Mouse (Mus musculus) spleen, postnatal 10 days (tissue): ENCODE measurements around the gene Camk1d.
"Not testable (repeated sequence)": the region's sequence is repeated elsewhere in the genome, so short reads cannot be mapped to it uniquely, and the experiment has no call there.

Experiments used
- DNase-seq, 2 experiments: peaks; one replicate each; pipeline ENCODE4 v3.0.0; 2021 to 2022; ENCODE audit warnings: low spot score in 2 of 2

Gene Camk1d

DNA sequence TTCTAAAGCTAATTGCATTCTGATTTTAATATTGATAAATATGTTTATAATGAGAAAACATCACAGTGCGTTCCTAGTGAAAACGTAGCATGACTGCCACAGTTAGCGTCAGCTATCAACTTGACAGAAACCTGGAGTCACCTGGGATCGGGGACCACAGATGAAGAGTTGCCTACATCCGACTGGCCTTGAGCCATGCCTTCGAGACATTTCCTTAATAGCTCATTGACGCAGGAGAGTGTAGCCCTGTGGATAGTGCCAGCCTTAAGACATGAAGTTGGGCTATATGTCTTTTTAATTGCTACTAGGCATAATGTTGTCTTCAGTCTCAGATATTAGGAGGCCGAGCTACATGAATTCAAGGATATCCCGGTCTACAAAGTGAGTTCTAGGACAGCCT is 315.8 kb downstream of the Camk1d start:
- no peak for DNase-seq

DNA sequence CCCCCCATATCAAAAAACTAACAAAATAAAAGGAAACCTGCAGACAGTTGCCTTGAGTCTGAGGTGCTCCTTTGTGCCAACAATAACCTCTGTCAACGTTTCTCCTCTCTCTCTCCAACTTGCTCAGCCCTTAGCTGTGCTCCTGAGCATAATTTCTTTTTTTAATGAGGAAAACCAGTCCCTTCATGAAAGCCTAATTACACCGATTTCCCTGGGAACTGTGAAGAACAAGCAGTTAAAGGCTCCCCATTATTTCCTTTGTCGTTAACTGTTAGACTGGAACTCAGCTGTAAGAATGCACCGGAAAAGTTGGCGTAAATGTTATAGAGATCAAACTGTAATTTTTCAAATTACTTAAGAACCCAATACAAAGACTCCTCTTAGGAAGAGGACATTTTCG is 316.3 kb downstream of the Camk1d start:
- DNase-seq, result no peak

DNA sequence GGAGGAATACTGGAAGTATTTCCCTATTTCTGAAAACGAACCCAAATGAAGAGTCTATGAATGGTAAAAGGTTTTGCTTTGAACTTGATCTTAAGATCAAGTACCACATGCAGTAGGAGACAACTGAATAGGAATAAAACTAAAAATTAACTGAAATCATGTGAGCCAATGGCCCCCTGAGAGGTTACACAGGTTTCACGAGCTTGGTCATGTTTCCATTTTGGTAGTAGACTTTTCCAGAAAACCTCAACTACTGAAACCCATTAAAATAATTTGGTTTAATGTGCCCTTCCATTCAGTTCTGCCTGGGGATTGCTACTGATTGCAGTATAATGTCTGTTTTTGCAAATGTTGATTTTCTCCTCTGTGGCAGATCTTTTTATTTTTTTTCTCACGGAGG is 316.8 kb downstream of the Camk1d start:
- DNase-seq, result no peak

DNA sequence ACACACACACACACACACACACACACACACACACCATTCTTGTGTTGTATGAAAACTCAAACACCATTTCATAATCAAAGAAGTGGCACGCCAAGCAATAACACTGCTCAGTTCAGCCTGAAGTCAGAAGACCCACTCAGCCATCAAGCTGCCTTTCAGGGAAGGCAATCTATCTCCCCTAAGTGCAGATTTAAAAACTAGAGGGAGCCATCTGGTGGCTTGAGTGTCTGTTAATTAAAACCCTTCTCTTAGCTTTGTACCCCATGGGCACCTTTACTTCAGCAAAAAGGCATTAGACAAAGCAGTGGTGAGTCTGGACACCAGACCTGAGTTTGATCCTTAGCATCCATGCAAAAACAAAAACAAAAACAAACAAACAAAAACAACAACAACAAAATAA is 317.9 kb downstream of the Camk1d start:
- no peak for DNase-seq

DNA sequence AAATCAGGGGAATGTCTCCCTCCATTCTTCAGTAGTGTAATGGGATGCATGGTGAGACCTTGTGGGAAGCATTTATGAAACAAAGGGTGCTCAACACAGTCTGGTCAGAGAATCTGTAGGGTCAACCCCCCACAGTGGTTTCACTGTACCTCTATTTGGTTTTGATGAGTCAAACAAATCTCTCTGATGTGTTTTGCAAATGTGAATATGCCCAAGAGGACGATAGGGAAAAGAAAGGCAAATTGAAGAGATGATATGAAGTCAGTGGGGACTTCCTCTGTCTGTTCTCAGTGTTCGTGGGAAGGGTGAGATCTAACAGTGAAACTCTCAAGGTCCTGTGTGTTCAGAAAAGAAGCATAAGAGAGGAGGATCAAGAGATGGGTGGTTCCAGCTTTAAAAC is 318.4 kb downstream of the Camk1d start:
- DNase-seq, result no peak

DNA sequence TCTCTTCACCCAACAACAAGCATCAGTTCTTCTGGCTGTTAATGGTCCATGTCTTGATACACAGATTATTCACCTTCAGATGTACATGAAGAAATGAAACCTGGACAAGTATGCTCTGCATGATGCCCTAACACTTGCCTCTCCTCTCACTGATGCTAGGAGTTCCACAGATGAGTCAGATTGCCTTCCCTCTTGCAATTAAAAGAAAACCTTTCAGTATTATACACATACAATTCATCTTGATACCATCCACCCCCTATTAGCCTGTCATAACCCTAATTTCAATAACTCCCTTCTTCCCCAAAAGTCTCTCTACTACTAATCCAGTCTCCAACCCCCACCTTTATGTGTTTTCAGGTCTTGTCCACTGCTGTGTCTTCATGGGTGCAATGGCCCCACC is 321.4 kb downstream of the Camk1d start:
- DNase-seq, result no peak

DNA sequence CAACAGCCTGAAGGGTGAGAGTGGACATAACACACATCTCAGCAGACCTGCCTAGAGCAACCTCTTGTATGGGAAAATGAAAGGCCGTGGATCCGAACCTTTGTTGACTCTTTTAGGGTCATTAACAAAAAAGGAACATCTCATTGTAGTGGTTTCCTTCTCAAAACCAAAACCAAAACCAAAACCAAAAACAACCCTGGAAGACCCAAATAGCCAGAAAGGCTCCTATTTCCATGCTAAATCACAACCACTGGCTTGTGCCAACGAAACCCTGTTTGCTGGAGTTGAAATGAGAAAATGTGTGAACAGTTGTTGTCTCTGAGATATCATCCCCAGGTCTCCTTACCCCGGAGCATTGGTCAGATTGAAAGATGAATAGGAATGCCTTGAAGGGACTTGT is 321.8 kb downstream of the Camk1d start:
- DNase-seq, result no peak

DNA sequence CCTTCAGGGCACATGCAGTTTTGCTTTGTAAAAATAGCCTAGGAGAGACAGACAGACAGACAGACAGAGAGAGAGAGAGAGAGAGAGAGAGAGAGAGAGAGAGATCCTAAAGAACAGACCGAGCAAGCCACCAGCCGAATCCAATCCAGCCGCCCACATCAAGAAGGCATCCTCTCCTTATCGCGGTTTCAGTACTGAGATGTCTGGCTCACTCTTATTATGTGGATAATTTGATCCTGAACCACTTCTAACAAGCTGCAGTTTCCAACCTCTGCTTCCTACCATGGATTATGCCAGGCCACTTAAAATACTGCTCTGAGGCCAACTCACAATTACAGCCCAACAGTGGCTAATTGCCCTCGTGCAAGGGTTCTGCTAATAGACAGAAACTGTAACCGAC is 325.9 kb downstream of the Camk1d start:
- no peak for DNase-seq

DNA sequence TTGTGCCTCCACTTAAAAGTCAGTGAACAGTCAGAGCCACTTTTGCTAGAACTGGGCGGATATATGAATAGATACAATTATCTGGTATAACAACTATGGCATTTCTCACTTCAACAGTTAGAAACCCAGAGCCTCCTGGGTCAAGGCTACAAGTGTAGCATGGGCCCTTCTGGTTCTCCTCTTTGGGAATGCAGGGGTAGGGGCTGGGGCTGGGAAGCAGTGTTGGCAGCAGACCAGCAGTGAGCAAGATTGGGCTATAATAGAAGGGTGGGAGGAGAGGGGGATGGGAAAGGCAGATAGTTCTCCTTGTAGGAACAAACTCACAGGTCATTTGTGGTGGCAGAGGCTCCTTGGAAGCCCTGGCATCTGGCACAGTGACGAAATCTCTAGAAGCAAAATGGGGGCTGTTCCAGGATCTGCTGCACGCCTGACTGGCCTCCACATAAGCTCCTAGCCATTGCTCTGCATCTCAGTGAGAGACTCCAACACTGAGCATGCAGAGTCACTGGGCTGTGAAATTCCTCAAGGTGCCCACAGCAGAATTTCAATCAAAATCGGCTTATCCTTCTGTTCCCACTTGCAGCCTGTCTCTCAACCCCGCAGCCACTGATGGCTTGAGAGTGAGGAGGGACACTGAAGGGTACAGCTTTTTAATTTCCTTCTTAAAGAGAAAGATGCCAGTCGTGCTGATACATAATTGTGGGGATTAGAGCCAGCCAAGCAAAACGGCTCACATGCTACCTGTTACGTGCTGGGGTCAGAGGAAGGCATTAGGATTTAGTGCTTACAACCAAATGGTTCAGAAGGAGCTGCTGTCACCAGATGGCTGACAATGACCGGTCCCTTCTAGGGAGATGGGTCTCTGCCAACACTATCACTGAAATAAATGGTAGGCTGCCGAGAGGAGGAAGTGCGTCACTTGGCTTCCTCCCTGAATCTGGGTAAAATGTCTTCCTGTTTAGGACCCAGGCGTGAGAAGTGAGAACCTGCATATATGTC is 332.3 kb downstream of the Camk1d start:
- DNase-seq, result no peak

DNA sequence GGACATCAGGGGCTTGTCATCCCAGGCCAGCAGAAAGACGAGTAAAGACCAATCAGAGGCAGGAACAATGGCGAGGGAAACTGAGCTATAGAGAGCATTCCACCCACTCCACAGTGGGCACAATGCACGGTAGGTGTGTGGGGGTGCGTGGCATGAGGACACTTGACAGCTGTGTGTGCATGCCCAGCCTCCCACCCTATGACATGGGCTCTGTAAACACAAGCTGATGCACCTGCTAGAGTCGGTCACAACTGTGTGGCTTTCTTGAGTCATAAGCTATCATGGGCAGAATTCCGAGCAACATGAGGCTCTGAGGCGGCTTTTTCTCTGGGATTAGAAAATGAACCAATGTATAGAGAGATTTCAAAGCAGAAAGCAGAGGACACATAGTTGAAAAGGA is 333.3 kb downstream of the Camk1d start:
- no peak for DNase-seq

DNA sequence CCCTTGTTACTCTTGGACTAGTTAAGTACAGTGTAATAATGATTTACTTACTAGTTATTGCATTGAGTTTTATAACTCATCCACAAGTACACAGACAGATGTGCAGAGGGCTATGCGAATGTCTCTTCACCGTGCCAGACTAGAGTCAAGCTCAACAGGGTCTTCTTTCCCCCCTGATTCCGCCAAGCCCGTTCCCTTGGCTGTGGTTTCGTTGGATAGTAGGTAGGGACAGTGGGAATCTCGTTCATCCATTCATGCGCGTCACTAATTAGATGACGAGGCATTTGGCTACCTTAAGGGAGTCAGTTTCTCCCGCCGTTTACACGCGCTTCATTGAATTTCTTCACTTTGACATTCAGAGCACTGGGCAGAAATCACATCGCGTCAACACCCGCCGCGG is 335.4 kb downstream of the Camk1d start:
- DNase-seq, result not testable (repeated sequence)

DNA sequence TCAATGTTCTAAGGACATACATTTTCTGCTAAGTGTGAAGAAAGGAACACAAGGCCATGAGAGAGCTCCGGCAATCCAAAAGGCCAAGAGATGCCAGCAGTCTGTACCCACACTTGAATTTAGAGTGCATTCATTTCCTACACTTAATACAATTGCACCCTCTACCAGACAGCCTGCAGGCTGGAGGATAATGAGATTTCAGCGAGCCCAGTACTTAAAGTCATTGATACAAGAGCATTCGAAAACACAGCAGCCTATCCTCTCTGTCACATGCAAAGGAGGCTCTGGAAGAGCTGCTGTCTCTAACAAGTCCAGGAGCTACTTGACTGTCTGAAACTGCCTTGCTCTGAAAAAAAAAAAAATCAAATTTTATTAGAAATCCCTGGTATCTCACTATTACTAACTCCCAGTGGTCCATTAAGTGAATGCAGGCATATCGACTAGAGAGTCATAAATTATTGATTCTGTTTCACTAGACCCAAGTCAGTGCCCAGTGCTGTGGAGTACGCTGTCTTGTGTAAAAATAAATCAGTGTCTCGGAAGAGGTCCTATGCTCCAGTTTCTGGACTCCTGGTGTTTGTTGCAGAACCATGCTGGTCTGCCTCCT is 336.1 kb downstream of the Camk1d start:
- DNase-seq, result no peak

DNA sequence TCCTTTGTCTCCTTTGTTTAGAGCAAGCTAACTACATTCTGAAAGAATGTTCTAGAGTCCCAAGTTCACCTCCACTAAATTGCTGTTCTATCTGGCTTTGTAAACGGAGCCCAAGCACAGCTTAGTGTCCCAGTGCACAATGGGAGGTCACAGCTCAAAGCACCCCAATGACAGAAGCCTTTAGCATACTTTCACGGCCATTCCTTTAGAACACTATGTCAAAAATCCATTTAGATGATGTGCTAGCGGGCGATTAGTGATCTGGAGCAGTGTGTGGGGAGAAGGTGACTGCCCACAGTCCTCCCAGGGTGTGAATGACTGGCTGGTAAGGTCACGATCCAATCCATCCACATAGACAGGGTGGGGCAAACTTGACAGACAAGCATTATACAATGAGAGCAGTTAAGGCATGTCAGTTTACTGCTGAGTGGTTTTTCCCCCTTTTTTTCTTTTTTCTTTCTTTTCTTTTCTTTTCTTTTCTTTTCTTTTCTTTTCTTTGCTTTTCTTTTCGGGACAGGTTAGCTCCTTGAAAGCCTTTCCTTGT is 341.4 kb downstream of the Camk1d start:
- no peak for DNase-seq

DNA sequence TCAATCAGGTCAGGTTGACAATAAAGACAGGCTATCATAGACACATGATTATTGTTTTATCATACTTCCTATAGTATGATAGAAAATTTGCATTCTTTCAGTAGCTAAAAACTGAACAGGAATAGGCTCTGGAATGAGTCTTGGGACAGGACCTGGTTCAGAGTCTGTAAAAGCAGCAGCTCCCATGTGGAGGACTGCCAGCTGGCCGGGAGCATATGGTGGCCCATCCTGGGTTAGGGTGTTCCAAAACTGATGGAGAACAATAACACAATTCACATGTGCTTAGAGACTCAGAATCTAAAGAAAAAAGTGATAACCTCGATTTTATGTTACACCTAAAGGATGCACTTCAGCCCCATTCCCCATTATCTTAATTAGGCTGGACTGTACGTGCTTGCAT is 343.0 kb downstream of the Camk1d start:
- DNase-seq, result no peak

DNA sequence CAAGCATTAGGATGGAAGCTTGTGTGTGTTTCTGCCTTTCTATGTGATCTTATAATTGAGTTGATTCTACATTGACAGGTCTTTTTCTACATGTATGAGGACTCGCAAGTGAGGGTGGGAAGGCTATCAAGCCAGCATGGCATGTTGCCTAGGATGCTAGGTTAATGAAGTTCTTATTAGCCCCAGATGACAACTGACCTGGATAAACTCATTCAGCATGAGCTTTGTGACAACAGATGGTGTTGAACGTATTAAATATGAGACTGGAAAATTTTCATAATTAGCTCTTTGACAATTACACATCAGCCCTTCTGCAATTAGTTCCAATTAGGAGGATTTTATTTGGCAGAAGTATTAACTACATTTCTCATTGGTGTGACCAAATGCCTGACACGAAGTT is 343.7 kb downstream of the Camk1d start:
- no peak for DNase-seq

DNA sequence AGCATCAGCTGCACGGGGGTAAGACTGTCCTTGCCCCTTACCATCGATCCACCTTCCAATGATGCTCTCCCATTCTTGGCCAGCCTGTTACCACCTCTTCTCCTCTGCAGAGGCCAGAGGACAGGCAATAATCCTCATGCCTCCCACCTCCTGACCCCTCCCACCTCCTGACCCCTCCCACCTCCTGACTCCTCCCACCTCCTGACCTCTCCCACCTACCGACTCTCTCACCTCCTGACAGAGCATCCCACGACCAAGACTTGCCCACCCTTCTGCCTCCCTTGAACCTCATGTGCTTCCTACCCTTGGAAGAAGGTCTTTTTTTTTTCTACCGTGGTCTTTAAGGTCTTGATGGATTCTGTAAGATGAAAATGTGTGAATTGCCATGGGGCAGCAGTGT is 350.5 kb downstream of the Camk1d start:
- no peak for DNase-seq

DNA sequence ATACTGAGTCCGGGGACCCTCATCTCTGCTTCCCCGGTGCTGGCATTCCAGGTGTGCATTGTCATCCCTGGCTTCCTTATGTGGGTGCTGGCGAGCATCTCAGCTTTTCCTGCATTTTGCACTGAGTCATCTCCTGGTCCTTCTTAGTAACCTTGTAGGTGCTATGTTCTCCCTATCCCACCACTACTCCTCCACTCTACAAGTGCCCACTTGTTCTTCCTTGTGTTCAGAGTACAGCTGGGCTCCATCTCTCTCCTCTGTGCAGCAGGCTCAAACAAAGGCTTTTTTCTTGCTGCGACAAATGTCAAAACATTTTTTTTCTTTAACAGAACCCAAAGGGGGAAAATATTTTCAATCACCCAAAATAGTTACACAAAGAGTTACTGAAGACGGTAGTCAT is 356.3 kb downstream of the Camk1d start:
- DNase-seq, result no peak

DNA sequence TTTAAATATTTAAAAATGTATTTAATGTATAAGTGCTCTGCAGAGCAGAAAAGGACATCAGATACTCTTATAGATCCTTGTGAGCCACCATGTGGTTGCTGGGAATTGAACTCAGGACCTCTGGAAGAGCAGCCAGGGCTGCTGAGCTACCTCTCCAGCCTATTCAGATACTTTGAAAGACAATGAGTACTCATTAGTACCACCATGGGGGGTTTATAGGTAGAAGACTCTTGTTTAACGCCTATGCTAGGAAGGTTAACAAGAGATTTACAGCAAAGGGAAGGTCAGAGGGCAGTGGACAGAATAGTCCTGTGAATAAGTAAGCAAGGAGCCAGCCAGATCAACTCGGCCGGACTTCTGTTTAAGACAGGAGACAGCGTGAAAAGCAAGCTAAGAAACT is 357.3 kb downstream of the Camk1d start:
- DNase-seq, result no peak

DNA sequence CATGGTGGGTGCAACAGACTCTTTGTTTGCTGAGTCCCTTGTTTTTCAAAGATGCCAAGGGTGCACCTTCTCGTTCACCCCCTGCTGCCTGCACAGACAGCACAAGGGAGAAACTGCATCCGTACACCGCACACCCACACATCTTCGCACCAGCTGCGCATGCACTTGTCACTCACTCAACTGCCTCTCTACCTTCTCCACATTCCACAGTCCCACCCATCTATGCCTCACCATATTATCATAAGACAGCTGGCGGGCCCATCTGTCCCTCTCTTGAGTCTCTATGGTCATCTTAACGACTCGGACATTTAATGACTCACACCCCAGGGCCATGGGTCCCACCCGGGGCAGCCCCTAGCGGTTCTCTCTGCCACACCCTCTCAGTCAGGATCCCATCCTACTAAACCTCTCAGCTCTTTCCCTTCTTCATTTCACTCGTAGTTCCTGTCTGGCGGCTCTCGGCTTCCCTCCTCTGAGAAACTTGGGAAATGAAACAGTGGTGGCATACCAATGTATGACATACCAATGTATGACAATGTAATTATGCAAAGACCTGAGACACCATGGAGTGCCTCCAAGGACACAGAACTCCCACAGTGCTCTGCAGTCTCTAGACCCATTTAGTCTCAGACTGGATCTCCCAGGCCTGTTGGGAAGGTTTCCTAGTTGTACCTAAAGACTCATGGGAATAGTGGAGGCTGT is 361.3 kb downstream of the Camk1d start:
- DNase-seq, result no peak

DNA sequence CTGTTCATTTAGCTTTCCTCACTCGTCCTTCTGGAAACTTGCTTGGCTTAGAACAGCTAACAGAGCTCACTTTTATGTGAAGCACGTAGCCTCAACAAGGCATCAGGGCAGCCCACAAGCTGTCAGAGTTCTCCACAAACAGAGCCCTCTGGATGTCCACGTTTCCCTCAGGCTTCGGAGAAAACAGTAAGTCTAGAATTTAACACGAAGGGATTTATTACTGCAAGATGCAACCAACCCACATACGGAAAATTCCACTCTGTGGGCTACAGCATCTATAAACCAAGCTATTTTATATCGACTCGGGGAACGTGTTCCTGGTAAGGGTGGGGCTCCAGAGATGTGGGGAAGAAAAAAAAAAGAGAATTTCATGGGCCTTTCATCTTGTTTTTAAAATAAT is 369.0 kb downstream of the Camk1d start:
- no peak for DNase-seq

DNA sequence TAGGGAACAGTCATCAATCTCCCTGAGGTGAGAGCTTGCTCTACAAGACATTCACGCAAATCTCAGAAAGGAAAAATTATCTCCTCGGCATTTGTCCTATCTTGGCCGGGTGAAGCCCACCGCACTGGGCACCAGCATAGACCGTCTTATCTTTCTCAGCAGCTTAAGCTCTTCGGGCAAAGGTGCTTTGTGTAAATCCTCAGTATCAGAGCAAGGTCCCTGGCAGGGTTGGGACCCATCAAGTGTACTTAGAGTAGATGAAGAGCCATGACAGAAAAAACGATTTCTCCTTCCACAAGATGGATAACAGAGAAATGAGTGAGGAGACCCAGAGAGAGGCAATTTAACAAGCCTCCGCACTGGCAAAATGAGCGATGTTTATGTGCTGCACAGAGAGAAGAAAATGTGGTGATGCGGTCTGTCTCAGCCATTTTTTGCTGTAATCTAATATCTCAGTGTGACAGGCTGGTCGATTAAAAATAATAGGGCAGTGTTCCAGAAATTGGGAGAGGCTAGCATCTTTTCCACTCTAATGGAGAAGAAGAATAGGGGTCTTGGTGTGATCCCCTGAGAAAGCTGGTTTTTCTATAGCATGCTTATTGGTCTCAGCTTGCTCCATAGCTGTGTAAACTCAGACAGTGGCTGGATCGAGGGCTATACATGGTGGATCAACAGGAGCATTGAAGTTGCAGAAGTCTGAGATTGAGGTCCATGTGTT is 386.6 kb downstream of the Camk1d start:
- DNase-seq, result no peak

DNA sequence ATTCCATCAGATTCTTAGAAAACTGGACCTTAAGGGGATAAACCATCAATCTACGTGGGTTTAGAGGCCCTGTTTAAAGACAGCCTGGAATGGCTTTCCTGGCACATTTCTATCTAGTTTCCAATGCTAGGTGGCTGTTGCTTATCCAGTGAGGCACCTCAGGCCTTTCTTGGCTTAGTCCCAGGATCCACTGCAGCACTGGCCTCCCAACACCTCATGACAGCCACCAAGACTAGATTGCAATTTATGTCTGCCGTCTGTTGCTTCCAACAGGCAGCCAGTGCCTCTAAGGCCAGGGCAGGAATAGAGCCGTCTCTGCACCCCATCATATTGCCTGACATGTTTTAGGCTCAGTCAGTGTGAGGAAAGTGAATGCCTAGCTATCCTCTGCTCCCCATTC is 389.5 kb downstream of the Camk1d start:
- DNase-seq, result no peak
